Mouse (Mus musculus) CD4-positive, CD25-positive, alpha-beta regulatory T cell, adult 4 months (primary cell): ENCODE results near the gene Fbxw5. TPM values are rescaled to one million over a fixed set of nuclear protein-coding genes. Genes with fewer than 3 reads are reported as not detected.

Experiments used
- ATAC-seq: one replicate; pipeline ENCODE4 v1.8.0; 2017
- polyA plus RNA-seq, 2 experiments: library from polyadenylated mRNA; unstranded; fragments of 100-300 nt; shearing (Covaris generic); gene quantifications; one replicate each; pipeline ENCODE4 v1.2.1; 2017

The Fbxw5 gene
- polyA plus RNA-seq = 100 to 1,000 TPM in 1 of 2 experiments, 10 to 100 TPM in 1; 60.7 to 143 TPM

GRCm38 (mm10) chr2:25500576-25501405, at the start of gene Fbxw5:
Fbxw5 (plus strand) TSS chr2:25500750.
- ATAC-seq = peak; percentile 92

- ATAC-seq = no peak
Observed at GRCm38 (mm10) chr2:25450853-25451647, 49.5 kb upstream of the Fbxw5 start.

GRCm38 (mm10) chr2:25452951-25453350, 47.6 kb upstream of the Fbxw5 start:
- ATAC-seq = no peak

- no peak for ATAC-seq
Observed at GRCm38 (mm10) chr2:25456205-25456953, 44.2 kb upstream of the Fbxw5 start, which contains the start of gene Clic3. Clic3 (plus strand) TSS chr2:25456838.

- ATAC-seq = no peak
Observed at GRCm38 (mm10) chr2:25457022-25457896, 43.3 kb upstream of the Fbxw5 start.

- no peak for ATAC-seq
Observed at GRCm38 (mm10) chr2:25458911-25459310, 41.6 kb upstream of the Fbxw5 start.

- ATAC-seq = no peak
Observed at GRCm38 (mm10) chr2:25460135-25460534, 40.4 kb upstream of the Fbxw5 start.

GRCm38 (mm10) chr2:25460551-25461309, 39.8 kb upstream of the Fbxw5 start, which contains the start of gene Paxx:
Paxx (minus strand) TSS chr2:25461094.
- ATAC-seq = peak; percentile 88

GRCm38 (mm10) chr2:25461407-25461806, 39.1 kb upstream of the Fbxw5 start:
- ATAC-seq = no peak

- ATAC-seq = no peak
Observed at GRCm38 (mm10) chr2:25463630-25464029, 36.9 kb upstream of the Fbxw5 start.

GRCm38 (mm10) chr2:25465256-25465655, 35.3 kb upstream of the Fbxw5 start:
- no peak for ATAC-seq

GRCm38 (mm10) chr2:25465816-25466635, 34.5 kb upstream of the Fbxw5 start:
- ATAC-seq = peak; percentile 85

- no peak for ATAC-seq
Observed at GRCm38 (mm10) chr2:25467606-25468303, 32.8 kb upstream of the Fbxw5 start.

- no peak for ATAC-seq
Observed at GRCm38 (mm10) chr2:25468962-25469915, 31.3 kb upstream of the Fbxw5 start.

- no peak for ATAC-seq
Observed at GRCm38 (mm10) chr2:25469969-25470368, 30.6 kb upstream of the Fbxw5 start, which contains the start of gene Ptgds. Ptgds (minus strand) TSS chr2:25470046.

- no peak for ATAC-seq
Observed at GRCm38 (mm10) chr2:25472550-25472949, 28.0 kb upstream of the Fbxw5 start.

GRCm38 (mm10) chr2:25477541-25477940, 23.0 kb upstream of the Fbxw5 start:
- ATAC-seq = no peak
